Mouse (Mus musculus) embryonic facial prominence, embryonic 11.5 days (tissue): ENCODE measurements at regions not wholly inside any gene's neighbourhood (a gene's known extent, or its start where the extent isn't known, plus 50 kb on each side); places are given as distances from the start of the nearest gene placed in this dataset.

Experiments
- ATAC-seq: fragments of 200-750 bp; cut with Nextera tagmentation; replicated peaks from 2 replicates; pipeline ENCODE4 v1.8.0; 2017; ENCODE audit warnings: low read depth; ENCODE audit not compliant: insufficient number of reproducible peaks, low FRiP score, low TSS enrichment
- DNase-seq: peaks from one replicate; pipeline ENCODE4 v3.0.0-alpha.2; 2015; ENCODE audit warnings: low spot score
- H3K27ac ChIP-seq: fragments of 300-500 bp; sonication (generic); replicated peaks from 2 replicates; pipeline ENCODE4 v1.5.1; 2014; ENCODE audit warnings: mild to moderate bottlenecking, low read depth, low read length, control low read depth
- H3K27me3 ChIP-seq: fragments of 300-500 bp; sonication (generic); 2 replicates; pipeline ENCODE4 v1.6.1; 2014; ENCODE audit warnings: mild to moderate bottlenecking, low read length, moderate library complexity, mixed read lengths; ENCODE audit not compliant: control insufficient read depth, insufficient read depth
- H3K36me3 ChIP-seq: fragments of 300-500 bp; sonication (generic); replicated peaks from 2 replicates; pipeline ENCODE4 v1.6.1; 2014; ENCODE audit warnings: low read depth, mild to moderate bottlenecking, low read length, moderate library complexity, mixed read lengths; ENCODE audit not compliant: control insufficient read depth, insufficient read depth
- H3K4me1 ChIP-seq: fragments of 300-500 bp; sonication (generic); 2 replicates; pipeline ENCODE4 v1.6.1; 2014; ENCODE audit warnings: low read length, mixed read lengths; ENCODE audit not compliant: control insufficient read depth, insufficient read depth
- H3K4me2 ChIP-seq: fragments of 300-500 bp; sonication (generic); 2 replicates; pipeline ENCODE4 v1.6.1; 2014; ENCODE audit warnings: low read depth, mild to moderate bottlenecking, control low read depth, low read length, moderate library complexity
- H3K4me3 ChIP-seq: fragments of 300-500 bp; sonication (generic); 2 replicates; pipeline ENCODE4 v1.5.1; 2014; ENCODE audit warnings: low read depth, low read length, control low read depth
- H3K9ac ChIP-seq: fragments of 300-500 bp; sonication (generic); replicated peaks from 2 replicates; pipeline ENCODE4 v1.6.1; 2014; ENCODE audit warnings: mild to moderate bottlenecking, control low read depth, low read length
- H3K9me3 ChIP-seq: fragments of 300-500 bp; sonication (generic); replicated peaks from 2 replicates; pipeline ENCODE4 v1.6.1; 2016; ENCODE audit warnings: mild to moderate bottlenecking, low read length, inconsistent platforms, mixed read lengths; ENCODE audit not compliant: control insufficient read depth
- WGBS: fragments of 180-500 bp; shearing (Covaris S2); extraction: QIAGEN DNeasy Blood & Tissue Kit; methylation state at CpG from one replicate; pipeline ENCODE4 v1.1.7; 2014; 5-methylcytosine and 5-hydroxymethylcytosine counted together

- Histone ChIP-seq H3K4me1 (no peaks in the 10 kb centered on the region), H3K4me2 (no peak overlapping the region), H3K9me3 (no peaks in the 10 kb centered on the region), H3K9ac (no peak overlapping the region), H3K36me3 (no peaks in the 10 kb centered on the region), H3K27ac (no peak overlapping the region), H3K27me3 (no peaks in the 10 kb centered on the region), H3K4me3 (no peak overlapping the region)
- ATAC-seq (no peak), DNase-seq (peak; percentile 12)
- WGBS, result 21% methylated on average over 9 of the region's 9 CpGs
These were observed 100.5 kb upstream of the Tspan8 start for GRCm38 (mm10) chr10:115716178-115716577.

- H3K36me3 ChIP-seq, result no peaks in the 10 kb centered on the region
- WGBS, result 91% methylated on average over 8 of the region's 8 CpGs
- H3K4me1 ChIP-seq, result no peaks in the 10 kb centered on the region
- H3K9me3 ChIP-seq, result no peaks in the 10 kb centered on the region
- no peak overlapping the region for H3K4me2 ChIP-seq
- no peak overlapping the region for H3K27ac ChIP-seq
- DNase-seq, result no peak
- 0 out of 2 replicates have a peak, but pooled peaks have one; percentile 56 for ATAC-seq
- no peaks in the 10 kb centered on the region for H3K27me3 ChIP-seq
- H3K9ac ChIP-seq, result no peak overlapping the region
- no peak overlapping the region for H3K4me3 ChIP-seq
These were observed 99.6 kb upstream of the Tspan8 start for GRCm38 (mm10) chr10:115717064-115717463.

- H3K4me2 ChIP-seq, result no peak overlapping the region
- ATAC-seq (no peak), DNase-seq (no peak)
- no peaks in the 10 kb centered on the region for H3K4me1 ChIP-seq
- H3K4me3 ChIP-seq, result no peak overlapping the region
- no peak overlapping the region for H3K9ac ChIP-seq
- no peaks in the 10 kb centered on the region for H3K9me3 ChIP-seq
- H3K27me3 ChIP-seq, result no peaks in the 10 kb centered on the region
- H3K27ac ChIP-seq, result no peak overlapping the region
- no peaks in the 10 kb centered on the region for H3K36me3 ChIP-seq
- 79% methylated on average over 3 of the region's 3 CpGs for WGBS
These were observed 94.0 kb upstream of the Tspan8 start for GRCm38 (mm10) chr10:115722589-115722988.

GRCm38 (mm10) chr10:115742634-115743347 is 73.8 kb upstream of the Tspan8 start:
- Histone ChIP-seq H3K9ac (no peak overlapping the region), H3K4me2 (no peak overlapping the region), H3K4me3 (no peak overlapping the region), H3K27ac (no peak overlapping the region), H3K9me3 (no peaks in the 10 kb centered on the region), H3K36me3 (no peaks in the 10 kb centered on the region), H3K27me3 (no peaks in the 10 kb centered on the region), H3K4me1 (no peaks in the 10 kb centered on the region)
- DNase-seq (no peak), ATAC-seq (no peak)
- 91% methylated on average over 10 of the region's 10 CpGs for WGBS

- H3K4me1 ChIP-seq, result no peaks in the 10 kb centered on the region
- H3K27ac ChIP-seq, result no peak overlapping the region
- no peaks in the 10 kb centered on the region for H3K9me3 ChIP-seq
- H3K4me2 ChIP-seq, result no peak overlapping the region
- H3K9ac ChIP-seq, result no peak overlapping the region
- 72% methylated on average over 2 of the region's 2 CpGs for WGBS
- ATAC-seq, result no peak
- H3K36me3 ChIP-seq, result no peaks in the 10 kb centered on the region
- no peak overlapping the region for H3K4me3 ChIP-seq
- DNase-seq, result no peak
- no peaks in the 10 kb centered on the region for H3K27me3 ChIP-seq
These were observed 66.8 kb upstream of the Tspan8 start for GRCm38 (mm10) chr10:115749844-115750243.

- no peaks in the 10 kb centered on the region for H3K36me3 ChIP-seq
- ATAC-seq (no peak), DNase-seq (no peak)
- H3K9me3 ChIP-seq, result no peaks in the 10 kb centered on the region
- no peaks in the 10 kb centered on the region for H3K4me1 ChIP-seq
- no peaks in the 10 kb centered on the region for H3K27me3 ChIP-seq
- H3K4me2 ChIP-seq, result no peak overlapping the region
- H3K4me3 ChIP-seq, result no peak overlapping the region
- WGBS, result 90% methylated on average over 5 of the region's 5 CpGs
- H3K27ac ChIP-seq, result no peak overlapping the region
- H3K9ac ChIP-seq, result no peak overlapping the region
These were observed 66.4 kb upstream of the Tspan8 start for GRCm38 (mm10) chr10:115750250-115750649.

- H3K4me1 ChIP-seq, result no peaks in the 10 kb centered on the region
- no peak overlapping the region for H3K9ac ChIP-seq
- DNase-seq (no peak), ATAC-seq (no peak)
- H3K36me3 ChIP-seq, result no peaks in the 10 kb centered on the region
- H3K27me3 ChIP-seq, result no peaks in the 10 kb centered on the region
- H3K4me2 ChIP-seq, result no peak overlapping the region
- H3K27ac ChIP-seq, result no peak overlapping the region
- H3K9me3 ChIP-seq, result no peaks in the 10 kb centered on the region
- no peak overlapping the region for H3K4me3 ChIP-seq
- 82% methylated on average over 1 of the region's 1 CpGs for WGBS
These were observed 58.0 kb upstream of the Tspan8 start for GRCm38 (mm10) chr10:115758667-115759066.
